Mouse (Mus musculus): Measurements from ENCODE around the gene Tmc7.

- TF ChIP-seq CTCF (IDR thresholded peaks at IDR 0.05; ENCODE audit: borderline replicate concordance, control insufficient read depth, extremely low read depth, insufficient read depth, low read length, poor library complexity) (no peak), POLR2A (IDR thresholded peaks at IDR 0.05; ENCODE audit: control insufficient read depth, extremely low read depth, insufficient read depth, low read length, poor library complexity) (no peak)
These were observed 92.9 kb downstream of the Tmc7 start, which contains the start of gene Itpripl2 for GRCm38 (mm10) chr7:118491431-118492147.

Data from thymus, adult 2 months (tissue).